Mouse (Mus musculus) MEL (cell line): Measurements from ENCODE around the gene Fbn1. TPM values are rescaled to one million over a fixed set of nuclear protein-coding genes. Genes with fewer than 3 reads are reported as not detected.

Source experiments
- DNase-seq: peaks from one replicate; pipeline ENCODE4 v3.0.0; 2011; ENCODE audit warnings: low read depth, low spot score
- H3K27ac ChIP-seq: 2 replicates; pipeline ENCODE4 v1.5.1; 2012; ENCODE audit warnings: low read depth, mild to moderate bottlenecking, control low read depth, low read length, moderate library complexity; ENCODE audit not compliant: control insufficient read depth
- H3K27me3 ChIP-seq, 2 experiments: fragments of 150-350 bp in 1 of 2; sonication (generic) in 1 of 2; 2 replicates each; pipeline ENCODE4 v1.6.1; 2012; ENCODE audit warnings: low read length in 2 of 2, mild to moderate bottlenecking in 2 of 2, improper control_type of control experiment in 1 of 2, moderate library complexity in 1 of 2; ENCODE audit not compliant: insufficient read depth in 2 of 2, control insufficient read depth in 1 of 2
- H3K36me3 ChIP-seq, 2 experiments: 2 replicates each; pipeline ENCODE4 v1.6.1; 2012 to 2014; ENCODE audit warnings: low read length in 2 of 2, improper control_type of control experiment in 1 of 2, inconsistent platforms in 1 of 2, mild to moderate bottlenecking in 1 of 2; ENCODE audit not compliant: insufficient read depth in 2 of 2, control insufficient read depth in 1 of 2
- H3K4me1 ChIP-seq, 2 experiments: fragments of 150-350 bp in 1 of 2; sonication (generic) in 1 of 2; 2 replicates each; pipeline ENCODE4 v1.6.1; 2012; ENCODE audit warnings: low read length in 2 of 2, improper control_type of control experiment in 1 of 2, mild to moderate bottlenecking in 1 of 2; ENCODE audit not compliant: insufficient read depth in 2 of 2, control insufficient read depth in 1 of 2
- H3K4me3 ChIP-seq, 2 experiments: fragments of 150-350 bp in 1 of 2; sonication (generic) in 1 of 2; 2 replicates each; pipeline ENCODE4 v1.5.1; 2012; ENCODE audit warnings: low read depth in 2 of 2, low read length in 2 of 2, mild to moderate bottlenecking in 2 of 2, moderate library complexity in 2 of 2, control low read depth in 1 of 2, improper control_type of control experiment in 1 of 2; ENCODE audit not compliant: control insufficient read depth in 1 of 2, insufficient read depth in 1 of 2
- H3K79me2 ChIP-seq: 2 replicates; pipeline ENCODE4 v1.6.1; 2012; ENCODE audit warnings: mild to moderate bottlenecking, low read length, moderate library complexity; ENCODE audit not compliant: control insufficient read depth, poor library complexity, insufficient read depth
- H3K9ac ChIP-seq: 2 replicates; pipeline ENCODE4 v1.6.1; 2012; ENCODE audit warnings: low read depth, mild to moderate bottlenecking, control low read depth, low read length, moderate library complexity; ENCODE audit not compliant: control insufficient read depth, poor library complexity, severe bottlenecking
- H3K9me3 ChIP-seq: fragments of 150-350 bp; sonication (generic); replicated peaks from 2 replicates; pipeline ENCODE4 v1.6.1; 2012; ENCODE audit warnings: mild to moderate bottlenecking, low read length, improper control_type of control experiment, moderate library complexity; ENCODE audit not compliant: insufficient read depth
- CHD1 ChIP-seq: IDR thresholded peaks from 2 replicates; pipeline ENCODE4 v1.6.1; 2012; ENCODE audit warnings: low read depth, mild to moderate bottlenecking, inconsistent platforms, low read length, improper control_type of control experiment
- E2F4 ChIP-seq: IDR thresholded peaks from 2 replicates; pipeline ENCODE4 v1.6.1; 2011; ENCODE audit warnings: low read depth, low read length, improper control_type of control experiment, borderline replicate concordance
- EP300 ChIP-seq, 2 experiments: IDR thresholded peaks; 2 replicates each; pipeline ENCODE4 v1.6.1; 2011; ENCODE audit warnings: improper control_type of control experiment in 2 of 2, low read length in 2 of 2, low read depth in 1 of 2, mild to moderate bottlenecking in 1 of 2
- GABPA ChIP-seq: IDR thresholded peaks from 2 replicates; pipeline ENCODE4 v1.6.1; 2012; ENCODE audit warnings: low read depth, mild to moderate bottlenecking, inconsistent platforms, low read length, improper control_type of control experiment, moderate library complexity
- HCFC1 ChIP-seq: IDR thresholded peaks from 2 replicates; pipeline ENCODE4 v1.6.1; 2012; ENCODE audit warnings: low read depth, mild to moderate bottlenecking, inconsistent platforms, low read length, improper control_type of control experiment, moderate library complexity
- JUND ChIP-seq: IDR thresholded peaks from 2 replicates; pipeline ENCODE4 v1.6.1; 2011; ENCODE audit warnings: low read depth, mild to moderate bottlenecking, improper control_type of control experiment, low read length
- MAX ChIP-seq: IDR thresholded peaks from 2 replicates; pipeline ENCODE4 v1.6.1; 2011; ENCODE audit warnings: low read length, improper control_type of control experiment
- MEF2A ChIP-seq: IDR thresholded peaks from 2 replicates; pipeline ENCODE4 v1.6.1; 2014; ENCODE audit warnings: low read depth, mild to moderate bottlenecking, inconsistent platforms, low read length, improper control_type of control experiment; ENCODE audit not compliant: poor library complexity, insufficient replicate concordance, severe bottlenecking; ENCODE audit errors: extremely low read depth
- MYB ChIP-seq: IDR thresholded peaks from 2 replicates; pipeline ENCODE4 v1.6.1; 2011; ENCODE audit warnings: mild to moderate bottlenecking, low read depth, low read length, improper control_type of control experiment
- NELFE ChIP-seq: IDR thresholded peaks from 2 replicates; pipeline ENCODE4 v1.6.1; 2011; ENCODE audit warnings: low read depth, low read length, improper control_type of control experiment
- NRF1 ChIP-seq: IDR thresholded peaks from 2 replicates; pipeline ENCODE4 v1.6.1; 2014; ENCODE audit warnings: low read depth, mild to moderate bottlenecking, inconsistent platforms, low read length, improper control_type of control experiment, moderate library complexity; ENCODE audit not compliant: poor library complexity, insufficient read depth, severe bottlenecking
- POLR2AphosphoS2 ChIP-seq: IDR thresholded peaks from 2 replicates; pipeline ENCODE4 v1.6.1; 2011; ENCODE audit warnings: low read length, improper control_type of control experiment
- RAD21 ChIP-seq: IDR thresholded peaks from 2 replicates; pipeline ENCODE4 v1.6.1; 2011; ENCODE audit warnings: mild to moderate bottlenecking, low read depth, low read length, improper control_type of control experiment
- SIN3A ChIP-seq: IDR thresholded peaks from 2 replicates; pipeline ENCODE4 v1.6.1; 2012; ENCODE audit warnings: low read length, improper control_type of control experiment, inconsistent platforms
- SMC3 ChIP-seq: IDR thresholded peaks from 2 replicates; pipeline ENCODE4 v1.6.1; 2011; ENCODE audit warnings: low read depth, low read length, improper control_type of control experiment
- TAL1 ChIP-seq: IDR thresholded peaks from 2 replicates; pipeline ENCODE4 v1.6.1; 2012; ENCODE audit warnings: mild to moderate bottlenecking, inconsistent platforms, low read length, moderate library complexity, mixed read lengths
- TBP ChIP-seq: IDR thresholded peaks from 2 replicates; pipeline ENCODE4 v1.8.0; 2011; ENCODE audit warnings: low read depth, low read length, improper control_type of control experiment
- TCF12 ChIP-seq: IDR thresholded peaks from 2 replicates; pipeline ENCODE4 v1.6.1; 2014; ENCODE audit warnings: low read depth, mild to moderate bottlenecking, inconsistent platforms, low read length, improper control_type of control experiment, moderate library complexity
- UBTF ChIP-seq: IDR thresholded peaks from 2 replicates; pipeline ENCODE4 v1.6.1; 2012; ENCODE audit warnings: low read depth, mild to moderate bottlenecking, inconsistent platforms, low read length, improper control_type of control experiment, moderate library complexity, borderline replicate concordance; ENCODE audit not compliant: insufficient read depth
- ZC3H11A ChIP-seq: IDR thresholded peaks from 2 replicates; pipeline ENCODE4 v1.6.1; 2012; ENCODE audit warnings: low read depth, mild to moderate bottlenecking, inconsistent platforms, low read length, improper control_type of control experiment
- ZKSCAN1 ChIP-seq: IDR thresholded peaks from 2 replicates; pipeline ENCODE4 v1.6.1; 2012; ENCODE audit warnings: low read depth, mild to moderate bottlenecking, inconsistent platforms, low read length, improper control_type of control experiment, moderate library complexity
- ZNF384 ChIP-seq: IDR thresholded peaks from 2 replicates; pipeline ENCODE4 v1.6.1; 2012; ENCODE audit warnings: low read depth, mild to moderate bottlenecking, inconsistent platforms, low read length, improper control_type of control experiment
- polyA plus RNA-seq, 2 experiments: library from polyadenylated mRNA; stranded (reverse) in 1 of 2; unstranded in 1 of 2; fragments of >175 nt in 1 of 2; fragments of >200 nt in 1 of 2; gene quantifications; 2 replicates each; pipeline versions ENCODE4 v1.2.1 to v1.2.4; 2012; ENCODE audit warnings: low replicate concordance in 2 of 2, low read depth in 1 of 2; ENCODE audit not compliant: insufficient read length in 2 of 2, insufficient read depth in 1 of 2, missing spikeins in 1 of 2
- total RNA-seq: library from RNA; depleted of rRNA; stranded (reverse); fragments of 300-350 nt; gene quantifications from 2 replicates; pipeline ENCODE4 v1.2.3, GENCODE M21; 2012

Fbn1 gene
- total and polyA plus RNA-seq, 3 experiments = 0.01 TPM; not detected in 2

DNA sequence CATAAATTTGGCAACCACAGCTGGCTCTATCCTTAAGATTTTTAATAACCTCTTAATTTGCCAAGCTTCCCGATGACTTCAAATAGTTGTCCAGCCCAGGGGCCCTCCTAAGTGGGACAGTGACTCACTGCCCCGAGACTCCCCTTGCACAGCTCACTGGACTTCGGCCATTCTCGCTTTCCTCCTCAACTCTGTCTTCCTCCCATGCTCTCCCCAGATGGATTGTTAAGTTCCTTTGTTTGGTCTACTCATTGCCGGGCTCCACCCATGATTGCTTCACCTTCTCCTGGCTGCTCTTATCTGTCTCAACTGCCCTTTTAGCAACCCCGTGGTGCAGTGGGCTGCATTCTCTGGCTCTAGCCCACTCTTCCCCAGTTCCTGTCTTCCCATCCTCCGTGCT, 229.3 kb downstream of the Fbn1 start:
- H3K9me3 ChIP-seq = no peaks in the 10 kb centered on the region
- TF ChIP-seq MAX (no peak), ZC3H11A (no peak), NELFE (no peak), RAD21 (no peak), UBTF (no peak)
- no peaks in the 10 kb centered on the region for H3K79me2 ChIP-seq
- H3K27me3 ChIP-seq = peaks cover 0 to 1% of the 10 kb centered on the region in 2 experiments; a peak in 1 of 4 replicates
- peaks cover 0 to 6% of the 10 kb centered on the region in 2 experiments; a peak in 1 of 4 replicates for H3K4me1 ChIP-seq
- no peak overlapping the region for H3K9ac ChIP-seq
- no peak overlapping the region for H3K27ac ChIP-seq
- H3K36me3 ChIP-seq = no peaks in the 10 kb centered on the region
- peak; percentile 37 for DNase-seq
- no peak overlapping the region for H3K4me3 ChIP-seq

DNA sequence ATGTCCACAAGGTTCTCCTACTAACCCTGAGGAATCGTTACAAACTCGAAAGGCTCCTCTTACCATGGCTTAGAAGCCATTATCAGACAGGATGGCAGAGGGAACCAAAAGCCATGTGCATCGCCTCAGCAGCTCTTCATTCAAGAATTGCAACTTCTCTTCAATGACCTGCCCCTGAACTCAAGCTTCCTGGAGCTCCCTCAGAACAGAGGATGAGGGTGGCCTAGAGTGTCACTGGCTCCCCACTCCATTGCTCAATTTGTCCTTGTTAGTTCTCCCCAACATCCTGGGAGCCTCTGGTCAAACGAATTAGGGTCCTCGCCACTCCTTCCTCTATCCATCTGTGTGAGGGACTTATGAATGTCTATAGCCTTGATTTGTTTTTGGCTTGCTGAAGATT, 231.1 kb downstream of the Fbn1 start:
- no peak for TF ChIP-seq ZNF384
- no peak for TF ChIP-seq JUND
- no peak for TF ChIP-seq CHD1
- no peak for TF ChIP-seq MEF2A
- TF ChIP-seq ZKSCAN1 = no peak
- no peak for TF ChIP-seq SIN3A
- TF ChIP-seq POLR2AphosphoS2 = no peak
- no peak for TF ChIP-seq HCFC1
- no peak for TF ChIP-seq E2F4
- TF ChIP-seq SMC3 = no peak
- TF ChIP-seq MYB = no peak
- TF ChIP-seq EP300 (IDR thresholded peaks at IDR 0.05; ENCODE audit: low read depth in 1 of 2, low read length in 2 of 2) = no peak
- no peak for TF ChIP-seq TAL1
- TF ChIP-seq TBP = no peak
- TF ChIP-seq GABPA = no peak
- no peak for TF ChIP-seq MAX
- no peak for TF ChIP-seq TCF12
- TF ChIP-seq NRF1 = no peak
- H3K9ac ChIP-seq = no peak overlapping the region
- no peak overlapping the region for H3K4me3 ChIP-seq
- H3K9me3 ChIP-seq = no peaks in the 10 kb centered on the region
- H3K79me2 ChIP-seq = no peaks in the 10 kb centered on the region
- no peaks in the 10 kb centered on the region for H3K36me3 ChIP-seq
- H3K27me3 ChIP-seq = peaks cover 0 to 1% of the 10 kb centered on the region in 2 experiments; a peak in 1 of 4 replicates
- no peak for DNase-seq
- no peak overlapping the region for H3K27ac ChIP-seq
- peaks cover 0 to 6% of the 10 kb centered on the region in 2 experiments; a peak in 1 of 4 replicates for H3K4me1 ChIP-seq
